Mouse (Mus musculus) layer of hippocampus, adult 8-10 months (tissue): ENCODE data around the gene Phactr1. TPM values are rescaled to one million over a fixed set of nuclear protein-coding genes. Genes with fewer than 3 reads are reported as not detected.

Source experiments
- DNase-seq, 2 experiments: peaks; one replicate each; pipeline ENCODE4 v3.0.0; 2022; ENCODE audit warnings: low spot score in 2 of 2
- total RNA-seq, 4 experiments: library from RNA; stranded (reverse); gene quantifications; 2 replicates each; pipeline ENCODE4 v1.2.4; 2022

Gene Phactr1
- total RNA-seq, 4 experiments from 2014 or later = 299 to 319 (median 309) TPM

- no peak for DNase-seq
These were observed 293.1 kb downstream of the Phactr1 start for GRCm38 (mm10) chr13:42973561-42973960.

- DNase-seq = no peak
These were observed 293.5 kb downstream of the Phactr1 start for GRCm38 (mm10) chr13:42973961-42974360.

- no peak for DNase-seq
These were observed 294.1 kb downstream of the Phactr1 start for GRCm38 (mm10) chr13:42974506-42974905.

DNA sequence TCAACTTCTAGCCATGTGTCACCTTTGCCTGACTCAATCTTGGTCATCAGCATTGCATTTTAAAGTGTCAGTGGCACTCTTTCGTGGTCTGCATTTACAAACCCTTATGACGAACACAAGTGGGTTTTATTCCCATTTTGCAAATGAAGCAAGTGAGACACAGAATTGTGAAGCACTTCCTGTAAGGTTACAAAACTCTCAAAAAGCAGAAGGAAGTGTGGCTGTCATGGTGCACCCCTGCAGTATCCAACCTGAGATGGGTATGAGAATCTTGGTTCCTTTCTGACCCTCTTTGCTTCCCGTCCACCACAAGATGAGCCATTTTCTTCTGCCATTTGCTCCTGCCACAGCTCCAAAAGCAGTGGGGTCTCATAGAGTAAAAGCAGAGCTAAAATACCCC lies 295.7 kb downstream of the Phactr1 start:
- DNase-seq = no peak

DNA sequence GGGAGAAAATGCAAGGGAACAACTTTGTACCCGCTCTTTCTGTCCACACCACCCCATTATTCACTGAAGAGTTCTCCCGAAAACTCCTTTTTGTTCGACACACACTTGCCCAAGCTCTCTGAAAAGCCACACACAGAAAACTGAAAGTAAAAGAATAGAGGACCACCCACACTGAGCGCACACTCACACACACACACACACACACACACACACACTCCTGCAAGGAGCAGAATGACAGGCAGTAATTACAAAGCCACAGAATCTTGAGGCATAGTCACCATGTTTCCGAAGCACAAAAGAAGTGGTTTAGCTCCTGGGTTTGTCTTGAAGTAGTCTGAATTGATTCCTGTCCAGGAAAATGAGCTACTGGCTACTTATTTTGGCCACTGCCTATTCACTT lies 296.5 kb downstream of the Phactr1 start:
- no peak for DNase-seq

DNA sequence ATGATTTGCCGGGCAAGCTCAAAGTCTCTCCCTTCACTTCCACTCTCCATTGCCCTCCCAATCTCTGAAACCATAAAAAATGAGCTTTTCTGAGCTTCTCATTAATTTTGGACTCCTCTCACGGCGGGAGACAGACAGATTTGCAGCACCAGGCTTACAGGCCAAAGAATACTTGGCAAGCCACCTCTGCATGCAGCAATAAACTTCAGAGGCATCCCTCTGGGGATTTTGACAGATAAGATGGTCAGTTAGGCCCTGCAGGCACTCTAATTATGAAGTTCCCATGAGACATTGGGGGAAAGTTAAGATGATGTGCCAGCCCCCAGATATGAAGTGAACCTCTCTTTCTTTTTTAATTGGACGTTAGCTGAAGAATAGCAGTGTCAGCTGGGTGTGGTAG lies 300.2 kb downstream of the Phactr1 start:
- DNase-seq = no peak

DNA sequence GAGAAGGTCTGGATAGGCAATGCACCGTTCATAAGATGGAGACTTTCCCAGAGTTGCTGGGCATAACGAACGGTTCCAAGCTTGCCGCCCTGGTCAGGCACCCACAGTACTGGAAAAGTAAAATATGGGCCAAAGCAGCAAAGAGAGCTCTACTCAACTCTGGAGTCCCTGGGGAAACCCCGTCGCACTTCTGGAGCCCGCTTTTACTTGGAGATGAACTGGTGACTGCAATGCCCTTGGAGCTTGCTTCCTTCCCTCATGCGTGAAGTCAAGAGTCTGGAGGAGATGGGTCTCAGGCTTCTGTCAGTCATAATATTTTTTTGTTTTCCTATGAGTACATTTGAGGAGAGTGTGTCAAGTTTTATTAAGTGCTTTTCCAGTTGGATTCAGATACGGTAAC lies 302.2 kb downstream of the Phactr1 start:
- no peak for DNase-seq

GRCm38 (mm10) chr13:42985806-42986205 lies 305.4 kb downstream of the Phactr1 start:
- no peak for DNase-seq

GRCm38 (mm10) chr13:42987931-42988579 lies 307.6 kb downstream of the Phactr1 start:
- DNase-seq = peak in 1 of 2 experiments; percentile 47

GRCm38 (mm10) chr13:42989481-42989880 lies 309.1 kb downstream of the Phactr1 start:
- DNase-seq = no peak

GRCm38 (mm10) chr13:42990051-42990450 lies 309.6 kb downstream of the Phactr1 start:
- DNase-seq = no peak

DNA sequence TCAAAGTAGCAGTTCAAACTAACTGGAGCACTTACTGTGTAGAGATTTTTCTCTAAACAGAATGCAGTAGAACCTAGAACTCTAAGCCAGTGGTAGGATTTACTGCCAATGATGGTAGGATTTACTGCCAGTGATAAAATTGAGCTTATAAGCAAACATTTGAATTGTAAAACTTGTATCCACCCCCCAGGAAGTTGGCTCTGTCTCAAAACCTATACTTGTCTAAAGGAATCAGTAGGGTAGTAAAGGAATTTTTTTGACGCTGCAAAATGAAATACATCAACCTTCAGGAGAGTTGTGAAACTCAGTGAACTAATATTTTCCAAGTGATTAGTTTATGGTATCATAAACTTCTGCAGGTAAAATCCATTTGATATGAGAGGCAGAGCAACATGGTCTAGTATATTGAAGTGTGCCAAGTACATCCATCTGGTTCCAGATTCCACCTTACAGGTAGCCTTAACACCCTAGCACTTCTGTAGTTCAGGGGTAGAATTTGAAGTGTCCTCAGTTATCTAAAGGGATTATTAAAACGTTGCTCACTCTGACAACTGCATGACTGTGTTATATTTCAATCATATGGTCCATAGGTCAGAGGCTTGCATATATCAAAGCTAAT lies 310.2 kb downstream of the Phactr1 start:
- DNase-seq = no peak

DNA sequence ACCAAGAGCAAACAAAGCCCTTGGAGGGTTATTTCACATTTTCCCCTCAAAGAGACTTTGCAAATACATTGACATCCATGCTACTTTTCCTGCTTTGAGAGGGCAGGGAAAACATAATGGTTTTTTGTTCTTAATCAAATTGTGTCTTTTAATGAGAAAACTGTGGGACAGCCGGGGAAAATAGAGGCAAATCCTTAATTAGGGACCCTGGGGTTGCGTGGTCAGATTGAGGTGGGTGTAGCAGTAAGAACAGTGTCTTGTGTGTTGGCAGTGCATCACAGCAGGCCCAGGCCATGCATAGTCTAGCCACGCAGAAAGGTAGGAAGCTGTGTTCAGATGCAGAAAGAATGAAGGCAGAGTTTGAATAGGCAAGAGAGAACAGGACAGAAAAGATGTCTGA lies 310.7 kb downstream of the Phactr1 start:
- DNase-seq = no peak

GRCm38 (mm10) chr13:42992306-42992705 lies 311.9 kb downstream of the Phactr1 start:
- DNase-seq = peak in 1 of 2 experiments; percentile 62

DNA sequence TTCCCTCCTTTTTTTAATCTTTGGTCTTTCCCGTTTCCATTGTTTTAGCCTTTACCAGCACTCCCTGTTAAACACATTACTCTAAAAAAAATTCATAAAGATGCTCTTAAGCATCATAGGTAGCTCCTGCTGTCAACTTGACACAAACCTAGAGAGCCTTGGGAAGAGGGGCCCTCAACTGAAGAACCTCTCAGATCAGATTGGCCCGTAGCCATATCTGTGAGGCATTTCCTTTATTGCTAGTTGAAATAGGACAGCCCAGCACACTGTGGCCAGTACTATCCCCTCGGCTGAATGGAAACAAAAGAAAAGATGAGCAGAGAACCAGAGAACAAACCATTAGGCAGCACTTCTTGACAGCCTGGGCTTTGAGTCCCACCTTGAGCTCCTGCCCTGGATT lies 313.9 kb downstream of the Phactr1 start:
- no peak for DNase-seq

GRCm38 (mm10) chr13:42996188-42996587 lies 315.8 kb downstream of the Phactr1 start:
- DNase-seq = no peak

DNA sequence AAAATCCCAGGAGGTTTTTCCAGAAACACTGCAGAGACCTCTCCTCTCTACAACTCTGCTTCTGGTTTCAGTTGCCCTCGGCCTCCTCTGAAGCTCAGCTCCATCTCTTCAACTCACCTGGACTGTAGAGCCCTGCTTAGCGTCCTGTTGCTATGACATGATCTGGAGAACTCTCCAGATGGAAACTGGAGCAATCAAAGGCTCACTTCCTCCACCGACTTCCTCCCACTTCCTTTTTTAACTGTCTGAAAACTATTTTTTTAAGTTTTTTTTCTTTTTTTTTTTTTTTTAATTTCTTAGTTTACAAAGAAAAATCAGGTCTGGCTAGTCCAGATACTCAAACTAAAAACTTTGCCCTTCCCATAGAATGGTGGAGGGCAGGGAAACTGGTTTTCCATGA lies 318.9 kb downstream of the Phactr1 start:
- DNase-seq = no peak

DNA sequence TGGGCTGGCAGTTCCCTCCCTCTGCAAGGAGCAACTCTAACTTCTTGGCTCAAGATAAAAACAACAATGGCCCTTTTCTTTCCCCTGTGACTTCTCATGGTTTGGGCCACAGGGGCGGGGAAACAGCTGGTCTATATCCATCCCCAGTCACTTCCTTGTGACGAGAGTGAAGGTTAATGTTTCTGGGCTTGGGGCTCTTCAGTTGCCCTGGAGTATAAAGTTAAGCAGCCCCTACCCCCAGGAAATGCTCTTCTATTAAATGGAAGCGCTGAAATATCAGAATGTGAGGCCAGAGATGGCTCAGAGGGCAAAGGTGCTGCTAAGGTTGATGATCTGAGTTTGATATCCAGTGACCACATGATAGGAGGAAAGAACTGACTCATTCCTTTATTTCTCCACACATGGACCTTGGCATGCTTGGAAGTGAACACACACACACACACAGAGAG lies 324.7 kb downstream of the Phactr1 start:
- DNase-seq = no peak

DNA sequence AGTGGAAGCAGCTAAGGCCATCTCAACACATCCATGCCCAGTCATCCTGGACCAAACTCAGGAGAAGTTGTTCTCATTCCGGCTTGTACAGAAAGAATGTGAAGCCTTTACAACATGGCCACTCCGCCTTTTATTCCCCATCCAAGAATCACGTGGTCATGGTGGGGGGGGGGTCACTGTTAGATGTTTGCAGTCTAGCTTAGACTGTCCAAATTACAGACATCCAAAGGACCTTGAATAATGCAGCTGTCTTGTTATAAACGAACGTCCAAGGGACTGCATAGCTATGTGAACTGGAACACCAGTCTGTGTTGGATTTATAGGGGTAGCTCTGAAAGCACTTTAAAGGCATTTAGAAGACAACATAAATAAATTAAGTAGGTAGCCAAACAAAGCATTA lies 328.0 kb downstream of the Phactr1 start:
- DNase-seq = no peak

GRCm38 (mm10) chr13:43009596-43009995 lies 329.2 kb downstream of the Phactr1 start:
- no peak for DNase-seq

- peak in 1 of 2 experiments; percentile 44 for DNase-seq
These were observed 331.1 kb downstream of the Phactr1 start for GRCm38 (mm10) chr13:43011516-43011915.

DNA sequence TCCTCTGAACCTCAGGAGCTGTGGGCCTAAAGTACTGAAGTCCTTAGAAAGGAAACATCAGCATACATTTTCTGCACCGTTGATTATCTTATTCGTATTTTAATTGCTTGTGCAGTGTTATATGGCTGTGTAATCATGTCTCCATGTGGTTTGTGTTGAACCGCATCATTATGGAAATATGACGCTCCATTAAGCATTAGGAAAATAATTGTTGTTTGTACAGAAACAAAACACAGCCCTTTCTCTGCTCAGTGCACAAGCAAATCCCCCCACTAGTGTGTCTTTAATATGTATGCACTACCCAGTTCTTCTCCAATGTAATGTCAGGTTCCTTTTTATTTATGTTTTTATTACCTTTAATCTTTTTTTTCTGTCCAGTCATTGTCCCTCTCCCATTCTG lies 333.6 kb downstream of the Phactr1 start:
- DNase-seq = no peak

- no peak for DNase-seq
These were observed 335.3 kb downstream of the Phactr1 start for GRCm38 (mm10) chr13:43015768-43016167.
